Comparison of ENCODE assay signal across 17 mouse cellular contexts in genomic region chr6:121215896-121216295, GRCm38 (mm10). TPM values are rescaled to one million over a fixed set of nuclear protein-coding genes. Genes with fewer than 3 reads are reported as not detected.
"Had no signal": no experiment of that assay in that cellular context is flagged by ENCODE, and none has a peak within 500 bp of the region (broad histone marks: within the 10 kb centered on the region; RNA-seq: fewer than 3 reads in every experiment).

No protein-coding gene starts in this region.

- H3K9me3 ChIP-seq: limb, embryonic 15.5 days; liver, embryonic 13.5 days; midbrain, embryonic 15.5 days; neural tube, embryonic 12.5 days; stomach, embryonic 15.5 days had no signal

- H3K9ac ChIP-seq: limb, embryonic 15.5 days; liver, embryonic 13.5 days; midbrain, embryonic 15.5 days; neural tube, embryonic 12.5 days; stomach, embryonic 15.5 days had no signal

- H3K27ac ChIP-seq: kidney, postnatal 0 days; limb, embryonic 15.5 days; liver, embryonic 13.5 days; midbrain, embryonic 15.5 days; neural tube, embryonic 12.5 days; stomach, embryonic 15.5 days had no signal

- ATAC-seq: intestine, postnatal 0 days; lung, postnatal 0 days; midbrain, embryonic 15.5 days had no signal

- H3K36me3 ChIP-seq: limb, embryonic 15.5 days; liver, embryonic 13.5 days; midbrain, embryonic 15.5 days; neural tube, embryonic 12.5 days; stomach, embryonic 15.5 days had no signal

- DNase-seq: kidney, adult 9 months; kidney, postnatal 36 days; liver, embryonic 13.5 days; lung, adult 18-20 months; lung, postnatal 36 days; retina, postnatal 1 day; right cerebral cortex, postnatal 14 days; thymus, postnatal 36 days had no signal

- H3K4me2 ChIP-seq: limb, embryonic 15.5 days; liver, embryonic 13.5 days; midbrain, embryonic 11.5 days; midbrain, embryonic 15.5 days; neural tube, embryonic 12.5 days; stomach, embryonic 15.5 days had no signal

- H3K4me3 ChIP-seq: limb, embryonic 15.5 days; liver, embryonic 13.5 days; midbrain, embryonic 15.5 days; neural tube, embryonic 12.5 days; stomach, embryonic 15.5 days had no signal

RNA-seq across cellular contexts. Expression of gene Usp18, which starts 29.8 kb away (rescaled TPM):
- total RNA-seq: layer of hippocampus, postnatal 10 days had no signal
